Mouse (Mus musculus) left cerebral cortex, postnatal 25 days (tissue): ENCODE data around the gene Fsd1. TPM values are rescaled to one million over a fixed set of nuclear protein-coding genes. Genes with fewer than 3 reads are reported as not detected.
A peak's percentile ranks its signal among the peaks of the same experiment; 100 is the strongest.

Experiments
- DNase-seq, 2 experiments: peaks; one replicate each; pipeline ENCODE4 v3.0.0; 2022; ENCODE audit warnings: low spot score in 2 of 2, mixed read lengths in 1 of 2
- intact Hi-C: fragments of 180-260 bp; cut with DNase I; formaldehyde crosslinking; loops from one replicate; pipeline ENCODE4 v1.15.1; 2025
- total RNA-seq, 2 experiments: library from RNA; stranded (reverse); gene quantifications; 2 replicates each; pipeline ENCODE4 v1.2.3; 2021

Fsd1 gene
- total RNA-seq, 2 experiments from 2014 or later = 70.5 to 78.8 TPM

GRCm38 (mm10) chr17:56022131-56022988 lies 36.1 kb downstream of the Fsd1 start:
- intact Hi-C loops = loop anchor here (1.0 kb wide), 1 partner anchor 12 kb away; no protein-coding TSS in a partner anchor
- no peak for DNase-seq

GRCm38 (mm10) chr17:56022989-56023290 lies 36.6 kb downstream of the Fsd1 start:
- intact Hi-C loops = loop anchor here (1.0 kb wide), 1 partner anchor 11 kb away; no protein-coding TSS in a partner anchor
- DNase-seq = no peak

DNA sequence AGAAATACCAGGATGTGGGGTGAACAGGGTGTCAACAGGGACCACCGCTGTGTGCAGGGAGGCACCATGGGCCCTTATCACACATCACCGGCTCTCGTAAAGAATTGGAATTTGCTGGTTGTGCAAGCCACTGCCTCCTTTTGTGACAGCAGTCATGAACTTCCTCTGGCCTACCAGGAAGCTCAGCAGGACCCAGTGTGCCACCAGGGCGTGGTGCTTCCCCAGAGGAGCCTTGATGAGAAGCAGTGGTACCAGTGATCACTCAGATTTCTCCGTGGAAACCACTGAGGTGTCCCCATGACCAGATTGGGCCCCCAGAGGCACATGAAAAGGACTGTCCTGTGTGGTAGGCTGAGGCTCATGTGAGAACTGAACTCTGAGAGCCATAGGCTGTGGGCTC lies 37.1 kb downstream of the Fsd1 start:
- no peak for DNase-seq
- intact Hi-C loops = no loop called here

DNA sequence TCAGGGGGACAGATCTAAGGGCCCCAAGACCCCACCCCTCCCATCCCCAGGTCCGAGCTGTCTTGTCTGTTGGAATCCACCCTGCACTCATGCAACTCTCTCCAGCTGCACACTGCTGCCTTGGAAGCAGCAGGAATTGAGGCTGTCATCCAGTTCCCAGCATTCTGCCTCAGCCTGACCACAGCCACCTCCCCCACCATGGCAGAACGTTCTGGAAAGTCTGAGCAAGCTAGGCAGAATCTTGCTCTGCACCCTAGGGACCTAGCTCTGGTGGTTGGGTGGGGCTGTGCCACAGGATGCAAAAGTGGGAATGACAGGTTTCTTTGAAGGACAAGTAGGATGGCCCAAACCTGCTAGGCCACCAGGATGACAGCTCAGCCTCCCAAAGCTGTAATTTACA lies 38.2 kb downstream of the Fsd1 start:
- intact Hi-C loops = no loop called here
- DNase-seq = no peak

GRCm38 (mm10) chr17:56024931-56025330 lies 38.6 kb downstream of the Fsd1 start:
- no peak for DNase-seq
- intact Hi-C loops = no loop called here

GRCm38 (mm10) chr17:56026303-56026702 lies 40.0 kb downstream of the Fsd1 start:
- no peak for DNase-seq
- intact Hi-C loops = no loop called here

GRCm38 (mm10) chr17:56026881-56027280 lies 40.6 kb downstream of the Fsd1 start:
- intact Hi-C loops = no loop called here
- no peak for DNase-seq

DNA sequence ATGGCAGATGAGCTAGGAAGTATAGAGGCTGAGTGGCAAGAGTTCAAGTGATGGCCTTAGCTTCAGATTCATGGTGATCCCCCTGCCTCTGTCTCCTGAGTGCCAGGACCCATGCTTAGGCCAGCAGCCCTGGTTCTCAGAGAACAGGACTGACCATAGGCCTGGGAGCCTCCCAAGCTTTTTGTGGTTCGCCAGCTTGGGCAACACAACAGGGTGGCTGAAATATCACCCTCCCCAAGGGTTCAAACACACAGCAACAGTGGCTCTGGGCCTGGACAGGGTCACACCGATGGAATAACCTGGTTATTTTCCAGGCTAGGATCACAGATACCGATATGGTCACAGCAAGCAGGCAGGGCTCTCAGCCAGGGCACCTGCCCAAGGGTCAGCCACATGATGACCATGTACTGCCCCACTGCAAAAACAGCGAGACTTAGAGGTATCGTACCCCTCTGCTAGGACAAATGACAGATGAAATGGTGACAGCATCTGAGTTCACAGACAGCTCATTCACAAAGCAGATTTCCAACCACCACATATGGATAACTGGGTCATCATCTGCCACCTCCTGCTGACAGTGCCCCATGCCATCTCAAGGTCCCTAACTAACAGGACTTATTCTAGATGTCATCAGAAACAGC lies 41.6 kb downstream of the Fsd1 start:
- intact Hi-C loops = no loop called here
- DNase-seq = no peak

- intact Hi-C loops = no loop called here
- DNase-seq = no peak
Observed at GRCm38 (mm10) chr17:56030238-56030870, 44.0 kb downstream of the Fsd1 start.

DNA sequence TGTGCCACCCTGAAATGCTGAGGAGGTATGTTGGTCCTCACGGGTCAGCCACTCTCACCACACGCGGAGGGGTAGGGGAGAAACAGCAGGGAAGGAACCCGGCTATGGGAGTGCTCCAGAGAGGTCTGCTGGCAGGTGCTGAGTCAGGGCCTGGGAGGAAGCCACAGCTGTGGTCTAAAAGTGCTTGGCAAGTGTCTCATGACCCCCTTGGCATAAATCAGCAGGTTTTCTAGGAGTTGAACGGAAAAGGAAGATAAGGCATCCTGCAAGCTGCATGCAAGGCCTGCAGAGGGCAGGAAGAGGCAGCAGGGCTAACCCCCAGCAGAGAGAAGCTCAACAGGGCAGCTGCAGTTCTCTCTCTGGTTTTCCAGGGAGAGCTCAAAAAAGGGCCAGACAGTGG lies 44.6 kb downstream of the Fsd1 start:
- DNase-seq = no peak
- intact Hi-C loops = no loop called here

- intact Hi-C loops = no loop called here
- DNase-seq = no peak
Observed at GRCm38 (mm10) chr17:56031431-56031830, 45.1 kb downstream of the Fsd1 start.

- intact Hi-C loops = no loop called here
- no peak for DNase-seq
Observed at GRCm38 (mm10) chr17:56032127-56032733, 45.9 kb downstream of the Fsd1 start.

- intact Hi-C loops = no loop called here
- DNase-seq = no peak
Observed at GRCm38 (mm10) chr17:56032831-56033230, 46.5 kb downstream of the Fsd1 start.

DNA sequence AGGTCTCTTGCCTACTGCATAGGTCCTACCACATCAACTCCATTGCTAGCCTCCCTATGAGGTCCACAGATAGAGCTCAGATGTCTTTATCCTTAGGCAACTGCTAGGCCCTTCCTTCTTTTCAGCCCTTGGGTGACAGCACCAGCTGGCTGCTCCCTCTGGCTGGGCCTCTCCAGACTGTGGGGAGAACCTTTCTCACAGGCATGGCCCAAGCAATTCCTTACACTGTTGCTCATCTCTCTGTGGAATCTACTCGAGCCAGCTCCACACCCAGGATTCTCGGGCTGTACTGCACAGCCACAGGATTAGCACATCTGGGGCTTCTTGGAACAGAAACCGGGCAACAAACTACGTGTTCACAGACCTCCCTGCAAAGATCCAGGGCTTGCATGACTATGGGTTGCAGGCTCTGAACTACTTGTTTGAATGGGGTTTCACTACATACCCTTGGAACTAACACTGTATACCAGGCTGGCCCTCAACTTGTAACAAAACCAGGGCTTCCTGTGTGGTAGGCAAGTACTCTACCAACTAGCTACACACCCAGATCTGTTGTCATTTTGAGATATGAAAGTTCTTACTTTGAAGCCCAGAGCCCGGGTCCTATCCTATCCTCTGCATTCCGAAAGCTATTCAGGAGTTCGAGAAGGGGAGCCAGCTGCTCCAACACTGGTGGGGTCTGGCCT lies 47.9 kb downstream of the Fsd1 start:
- DNase-seq = no peak
- intact Hi-C loops = loop anchor here (1.0 kb wide), 1 partner anchor 12 kb away; no protein-coding TSS in a partner anchor

DNA sequence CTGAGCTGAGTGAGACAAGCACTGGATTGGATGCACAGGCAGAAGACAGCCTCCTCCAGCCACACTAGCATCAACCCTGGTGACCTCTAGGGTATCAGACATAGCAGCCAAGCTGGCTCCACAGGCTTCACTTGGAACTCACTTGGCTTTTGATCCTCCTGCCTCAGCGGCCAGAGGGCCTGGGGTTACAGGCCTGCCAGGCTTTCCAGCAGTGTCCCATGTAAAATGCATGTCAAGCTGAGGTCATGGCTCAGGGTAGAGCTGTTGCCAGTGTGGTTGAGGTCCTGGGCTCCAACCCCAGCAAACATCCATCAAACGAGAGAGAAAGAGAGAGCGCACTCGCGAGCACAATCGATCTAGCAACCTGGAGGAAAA lies 48.4 kb downstream of the Fsd1 start:
- no peak for DNase-seq
- intact Hi-C loops = loop anchor here (1.0 kb wide), 1 partner anchor 12 kb away; no protein-coding TSS in a partner anchor

DNA sequence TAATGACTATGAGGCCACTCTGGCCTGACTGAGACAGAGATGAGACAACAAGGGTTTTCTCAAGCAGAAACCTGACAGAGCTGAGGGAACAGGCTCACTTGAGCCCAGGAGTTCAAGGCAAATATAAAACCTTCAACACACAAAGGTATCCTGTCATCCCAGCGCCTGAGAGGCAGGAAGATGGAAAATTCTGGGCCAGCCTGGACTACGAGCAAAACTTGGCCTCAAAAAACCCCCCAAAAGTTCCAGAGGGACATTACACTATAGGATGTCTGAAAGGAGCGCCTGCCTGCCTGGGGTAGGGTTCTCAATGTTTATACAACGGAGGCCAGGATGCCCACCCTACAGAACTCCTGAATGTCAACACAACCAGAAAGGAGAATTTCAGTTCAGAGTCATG lies 48.9 kb downstream of the Fsd1 start:
- no peak for DNase-seq
- intact Hi-C loops = no loop called here

DNA sequence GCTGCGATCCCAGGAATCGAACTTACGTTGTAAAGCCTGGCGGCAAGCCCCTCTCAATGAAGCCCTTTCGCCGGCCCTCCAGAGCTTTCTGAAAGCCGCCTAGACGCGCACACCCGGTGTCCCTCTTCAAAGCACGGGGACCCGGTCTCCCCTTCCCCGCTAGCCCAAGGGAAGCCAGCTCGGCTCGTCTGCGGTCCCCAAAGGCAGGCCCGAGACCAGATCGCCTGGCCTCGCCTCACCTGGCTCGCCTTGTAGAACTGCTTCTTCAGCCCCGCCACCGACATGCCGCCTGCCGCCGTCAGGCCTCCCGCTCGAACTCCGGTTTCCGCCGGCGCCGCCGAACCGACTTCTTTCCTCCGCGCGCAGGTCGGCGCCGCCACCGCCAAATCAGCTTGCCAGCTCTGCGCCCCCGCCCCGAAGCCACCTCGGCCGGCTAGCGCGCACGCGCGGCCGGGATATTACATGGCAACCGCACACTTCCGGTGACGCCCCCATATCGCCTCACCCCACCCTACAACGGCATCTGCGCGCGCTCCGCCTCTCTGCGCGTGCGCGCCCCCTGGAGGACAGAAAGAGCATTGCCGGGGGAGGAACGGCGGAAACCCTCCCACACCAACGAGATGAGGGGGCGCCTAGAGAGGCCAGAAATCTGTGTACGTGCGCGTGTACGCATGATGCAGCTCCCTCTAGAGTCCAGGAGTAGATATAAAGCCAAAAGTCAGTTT lies 50.0 kb downstream of the Fsd1 start, which contains the start of gene Sh3gl1:
Sh3gl1 (minus strand) TSS at position 460 of the 725 bp plus-strand sequence.
- intact Hi-C loops = loop anchor here (1.0 to 2.0 kb wide), 2 partner anchors 27 to 38 kb away; partner anchors contain the start of gene Ubxn6
- DNase-seq = peak; percentile 99 to 100

GRCm38 (mm10) chr17:56036901-56037287 lies 50.6 kb downstream of the Fsd1 start:
- DNase-seq = no peak
- intact Hi-C loops = loop anchor here (1.0 to 2.0 kb wide), 2 partner anchors 28 to 38 kb away; partner anchors contain the start of gene Ubxn6
